Mouse (Mus musculus) embryonic stem cell, embryonic (primary cell): Measurements from ENCODE around the gene Mast1.

Experiments used
- CTCF ChIA-PET, 4 experiments: fragments of 300-600 bp in 2 of 4; fragments of 350-600 bp in 2 of 4; sonication (Branson Sonifier 250); formaldehyde crosslinking; loops; one replicate each; lab custom pipeline; 2022; ENCODE audit warnings: inconsistent platforms in 2 of 4; lab: Charles Lee
- POLR2A ChIA-PET, 4 experiments: fragments of 300-600 bp in 2 of 4; fragments of 350-600 bp in 2 of 4; sonication (Branson Sonifier 250); formaldehyde crosslinking; loops; one replicate each; lab custom pipeline; 2022; ENCODE audit warnings: antibody characterized with exemption in 4 of 4, inconsistent platforms in 1 of 4; lab: Charles Lee

Mast1 gene

GRCm38 (mm10) chr8:84965731-84966291, 28.7 kb upstream of the Mast1 start:
- POLR2A ChIA-PET: interaction anchor here (0.5 to 30.0 kb wide), 61 partner anchors 9 to 413 kb away, joined by 3 to 992 read pairs (median 4); partner anchors contain the start of genes Calr (in 3 of the 4), Dhps (in 3 of the 4), Hook2 (in 2 of the 4) and Junb (in 2 of the 4)

GRCm38 (mm10) chr8:84963952-84964351, 26.8 kb upstream of the Mast1 start:
- POLR2A ChIA-PET: interaction anchor here in 2 of 4 experiments (0.6 to 30.0 kb wide), 11 partner anchors 10 to 156 kb away, joined by 3 to 992 read pairs (median 3); partner anchors contain the start of genes Hook2 (in 2 of the 2), Junb (in 2 of the 2), Calr (in 1 of the 2) and Dhps (in 1 of the 2)
- CTCF ChIA-PET: interaction anchor here (0.6 to 1.3 kb wide), 7 partner anchors 12 to 1174 kb away, joined by 3 to 7 read pairs (median 3); partner anchors contain the start of gene Best2 (in 1 of the 4)

More at GRCm38 (mm10) chr8:84965731-84966291, 28.7 kb upstream of the Mast1 start:
- CTCF ChIA-PET: interaction anchor here in 3 of 4 experiments (0.6 to 2.8 kb wide), 17 partner anchors 9 to 150 kb away, joined by 3 to 34 read pairs (median 4); partner anchors contain the start of gene Junb (in 1 of the 3)

- CTCF ChIA-PET: interaction anchor here in 1 of 4 experiments (0.7 kb wide), 1 partner anchor 17 kb away, joined by 3 read pairs; no protein-coding TSS in a partner anchor
- POLR2A ChIA-PET: interaction anchor here in 2 of 4 experiments (0.6 to 30.0 kb wide), 9 partner anchors 23 to 458 kb away, joined by 3 to 963 read pairs (median 4); partner anchors contain the start of genes Hook2 (in 1 of the 2), Junb (in 1 of the 2) and Mast1 (in 1 of the 2)
Observed at GRCm38 (mm10) chr8:84959811-84960210, 22.7 kb upstream of the Mast1 start.

- ChIA-PET CTCF (interaction anchor here (0.6 to 1.8 kb wide), 22 partner anchors 8 to 783 kb away, joined by 3 to 7 read pairs (median 3); partner anchors contain the start of genes Mast1 (in 1 of the 4) and Tnpo2 (in 1 of the 4)), POLR2A (interaction anchor here in 3 of 4 experiments (0.6 to 30.0 kb wide), 22 partner anchors 9 to 944 kb away, joined by 3 to 963 read pairs (median 4); partner anchors contain the start of genes Calr (in 1 of the 3), Dhps (in 1 of the 3), Fbxw9 (in 1 of the 3) and Hook2 (in 1 of the 3))
Observed at GRCm38 (mm10) chr8:84956768-84957167, 19.6 kb upstream of the Mast1 start.

- POLR2A ChIA-PET: interaction anchor here (0.5 to 6.6 kb wide), 51 partner anchors 8 to 294 kb away, joined by 3 to 30 read pairs (median 5); partner anchors contain the start of genes Dnase2a (in 2 of the 4), Hook2 (in 2 of the 4), Junb (in 2 of the 4) and Calr (in 1 of the 4)
- CTCF ChIA-PET: interaction anchor here (0.5 to 2.4 kb wide), 24 partner anchors 8 to 227 kb away, joined by 3 to 18 read pairs (median 4); partner anchors contain the start of genes Dnase2a (in 1 of the 4) and Gcdh (in 1 of the 4)
Observed at GRCm38 (mm10) chr8:84952612-84953255, 15.6 kb upstream of the Mast1 start.

- CTCF ChIA-PET: interaction anchor here (0.9 to 1.3 kb wide), 5 partner anchors 12 to 58 kb away, joined by 3 to 4 read pairs (median 3); partner anchors contain the start of gene Mast1 (in 1 of the 4)
- POLR2A ChIA-PET: interaction anchor here in 2 of 4 experiments (0.6 to 6.6 kb wide), 6 partner anchors 16 to 48 kb away, joined by 3 to 30 read pairs (median 4); partner anchors contain the start of genes Gm49661 (in 1 of the 2), Junb (in 1 of the 2), Prdx2 (in 1 of the 2) and Rnaseh2a (in 1 of the 2)
Observed at GRCm38 (mm10) chr8:84949753-84950152, 12.6 kb upstream of the Mast1 start.

GRCm38 (mm10) chr8:84947241-84947545, 10.0 kb upstream of the Mast1 start:
- ChIA-PET CTCF (interaction anchor here in 1 of 4 experiments (0.7 to 1.0 kb wide), 3 partner anchors 17 to 287 kb away, joined by 3 read pairs; no protein-coding TSS in a partner anchor), POLR2A (interaction anchor here in 2 of 4 experiments (0.9 to 1.5 kb wide), 4 partner anchors 19 to 44 kb away, joined by 3 to 4 read pairs (median 3); no protein-coding TSS in a partner anchor)

- POLR2A ChIA-PET: interaction anchor here in 2 of 4 experiments (0.9 to 1.0 kb wide), 3 partner anchors 31 to 44 kb away, joined by 3 read pairs; no protein-coding TSS in a partner anchor
- CTCF ChIA-PET: interaction anchor here in 1 of 4 experiments (0.7 to 1.0 kb wide), 3 partner anchors 16 to 287 kb away, joined by 3 read pairs; no protein-coding TSS in a partner anchor
Observed at GRCm38 (mm10) chr8:84946528-84947240, 9.5 kb upstream of the Mast1 start, which contains the start of gene Rtbdn. Rtbdn (plus strand) TSS chr8:84946991.

GRCm38 (mm10) chr8:84945633-84946527, 8.7 kb upstream of the Mast1 start:
- POLR2A ChIA-PET: interaction anchor here in 3 of 4 experiments (0.6 to 3.0 kb wide), 19 partner anchors 8 to 283 kb away, joined by 3 to 23 read pairs (median 8); partner anchors contain the start of genes Asna1 (in 1 of the 3), Best2 (in 1 of the 3), Calr (in 1 of the 3) and Dhps (in 1 of the 3)

GRCm38 (mm10) chr8:84945235-84945632, 8.1 kb upstream of the Mast1 start:
- POLR2A ChIA-PET: interaction anchor here (0.5 to 3.0 kb wide), 36 partner anchors 8 to 1281 kb away, joined by 3 to 23 read pairs (median 4); partner anchors contain the start of genes Asna1 (in 1 of the 4), Best2 (in 1 of the 4), Calr (in 1 of the 4) and Dhps (in 1 of the 4)
- CTCF ChIA-PET: interaction anchor here (0.5 to 2.1 kb wide), 22 partner anchors 8 to 744 kb away, joined by 3 to 23 read pairs (median 5); partner anchors contain the start of genes Gcdh (in 1 of the 4) and Hook2 (in 1 of the 4)

More at GRCm38 (mm10) chr8:84945633-84946527, 8.7 kb upstream of the Mast1 start:
- CTCF ChIA-PET: interaction anchor here (0.9 to 2.0 kb wide), 11 partner anchors 10 to 237 kb away, joined by 3 to 23 read pairs (median 7); partner anchors contain the start of gene Hook2 (in 1 of the 4)

GRCm38 (mm10) chr8:84944478-84945160, 7.5 kb upstream of the Mast1 start:
- ChIA-PET POLR2A (interaction anchor here (0.5 to 3.0 kb wide), 51 partner anchors 8 to 1281 kb away, joined by 3 to 23 read pairs (median 4); partner anchors contain the start of genes Syce2 (in 2 of the 4), Tnpo2 (in 2 of the 4), Asna1 (in 1 of the 4) and Best2 (in 1 of the 4)), CTCF (interaction anchor here (0.5 to 2.1 kb wide), 37 partner anchors 8 to 743 kb away, joined by 3 to 23 read pairs (median 3); partner anchors contain the start of genes Dnase2a (in 1 of the 4), Gcdh (in 1 of the 4) and Hook2 (in 1 of the 4))

GRCm38 (mm10) chr8:84943699-84944098, 6.5 kb upstream of the Mast1 start:
- POLR2A ChIA-PET: interaction anchor here in 3 of 4 experiments (0.6 to 3.0 kb wide), 34 partner anchors 8 to 134 kb away, joined by 3 to 23 read pairs (median 5); partner anchors contain the start of genes Asna1 (in 1 of the 3), Calr (in 1 of the 3), Dhps (in 1 of the 3) and Farsa (in 1 of the 3)
- CTCF ChIA-PET: interaction anchor here (0.7 to 2.1 kb wide), 21 partner anchors 9 to 350 kb away, joined by 3 to 23 read pairs (median 3); partner anchors contain the start of genes Dnase2a (in 1 of the 4) and Hook2 (in 1 of the 4)

- ChIA-PET POLR2A (interaction anchor here (0.6 to 4.5 kb wide), 32 partner anchors 8 to 1577 kb away, joined by 3 to 19 read pairs (median 4); partner anchors contain the start of genes Dhps (in 2 of the 4), Calr (in 1 of the 4), Dnase2a (in 1 of the 4) and Klf1 (in 1 of the 4)), CTCF (interaction anchor here (0.6 to 2.3 kb wide), 21 partner anchors 9 to 848 kb away, joined by 3 to 13 read pairs (median 4); partner anchors contain the start of gene Dnase2a (in 1 of the 4))
Observed at GRCm38 (mm10) chr8:84937620-84938485, 694 bp upstream of the Mast1 start.
